Mouse (Mus musculus) central nervous system, embryonic 14 days (tissue): ENCODE data around the gene Ptch2. TPM values are rescaled to one million over a fixed set of nuclear protein-coding genes. Genes with fewer than 3 reads are reported as not detected.

Experiments
- polyA plus RNA-seq: library from polyadenylated mRNA; depleted of rRNA; stranded (reverse); fragments of >200 nt; gene quantifications from 2 replicates; pipeline ENCODE4 v1.2.3, GENCODE M21; 2012; rRNA removed

Gene Ptch2
- polyA plus RNA-seq: 9.2 and 13.2 TPM in 2 replicates

DNA sequence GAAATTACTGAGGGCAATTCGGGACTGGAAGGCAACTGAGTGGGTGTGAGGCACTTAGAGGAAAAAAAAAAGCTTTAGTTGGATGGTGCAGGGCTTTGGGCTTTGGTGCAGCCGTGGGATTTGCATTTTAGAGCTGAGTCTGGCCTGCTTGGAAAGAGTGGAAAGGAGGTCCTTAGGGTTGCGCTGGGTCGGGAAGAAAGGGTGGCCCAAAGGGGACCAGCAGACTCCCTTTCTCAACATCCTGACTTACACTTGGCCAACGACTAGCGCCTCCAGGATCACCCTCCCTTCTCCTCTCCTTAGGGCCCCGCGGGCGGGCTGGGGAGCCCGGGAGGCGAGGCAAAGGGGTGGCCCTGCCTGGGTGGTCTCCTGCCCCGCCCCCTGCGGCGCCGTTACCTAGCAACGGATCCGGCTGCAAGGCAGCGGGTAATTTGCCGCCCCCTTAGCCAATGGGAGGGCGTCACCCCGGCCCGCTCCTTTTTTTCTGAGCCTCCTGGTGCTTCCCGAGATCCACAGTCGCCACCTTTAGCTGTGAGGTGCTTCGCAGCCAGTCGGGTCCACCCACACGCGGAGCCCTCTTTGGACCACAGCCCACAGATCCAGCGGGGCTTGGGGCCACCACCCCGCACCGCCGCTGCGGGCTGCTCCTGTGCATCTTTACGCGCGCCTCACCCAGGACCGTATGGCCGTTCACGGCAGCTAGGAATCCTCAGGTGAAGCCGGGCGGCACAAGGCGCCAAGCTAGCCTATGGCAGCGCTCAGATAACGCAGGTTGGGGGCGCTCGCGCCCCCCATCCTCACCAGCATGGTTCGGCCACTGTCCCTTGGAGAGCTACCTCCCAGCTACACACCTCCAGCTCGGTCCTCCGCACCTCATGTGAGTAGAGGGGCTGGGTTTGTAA is at the start of gene Ptch2:
Gene Ptch2 (plus strand): TSS at position 525 of the 902 bp plus-strand sequence.

DNA sequence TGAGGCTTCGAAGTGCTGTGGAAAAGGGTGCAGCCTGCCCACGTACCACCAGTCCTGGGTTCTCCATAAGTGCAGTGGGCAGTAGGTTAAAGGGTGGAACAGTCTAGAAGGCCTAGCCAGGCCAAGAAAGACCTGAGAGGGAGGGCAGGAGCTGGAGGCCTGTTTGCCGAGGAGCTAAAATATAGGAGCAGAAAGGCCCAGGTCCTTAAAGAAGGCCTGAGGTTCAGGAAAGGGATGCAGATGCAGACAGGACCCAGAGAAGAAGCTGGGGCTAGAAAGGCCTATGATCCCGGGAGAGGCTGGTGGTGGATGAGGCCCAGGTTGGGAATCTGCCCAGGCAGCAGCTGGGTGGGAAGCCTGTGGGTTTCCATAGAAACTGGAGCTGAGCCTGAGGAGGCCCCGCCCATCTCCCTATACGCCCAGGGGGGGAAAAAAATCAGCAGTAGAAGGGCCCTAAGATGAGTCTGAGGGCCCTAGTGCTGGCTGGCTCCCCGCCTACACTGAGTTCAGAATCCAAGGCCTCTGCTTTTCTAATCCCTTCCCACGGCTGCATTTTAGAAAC is 29.6 kb downstream of the Ptch2 start, which contains the start of gene Btbd19:
Gene Btbd19 (minus strand): TSS at position 378 of the 562 bp plus-strand sequence.

GRCm38 (mm10) chr4:117126675-117127290 is 30.9 kb downstream of the Ptch2 start, which contains the start of gene Tctex1d4:
Gene Tctex1d4, plus strand, starts transcription at chr4:117126794.

DNA sequence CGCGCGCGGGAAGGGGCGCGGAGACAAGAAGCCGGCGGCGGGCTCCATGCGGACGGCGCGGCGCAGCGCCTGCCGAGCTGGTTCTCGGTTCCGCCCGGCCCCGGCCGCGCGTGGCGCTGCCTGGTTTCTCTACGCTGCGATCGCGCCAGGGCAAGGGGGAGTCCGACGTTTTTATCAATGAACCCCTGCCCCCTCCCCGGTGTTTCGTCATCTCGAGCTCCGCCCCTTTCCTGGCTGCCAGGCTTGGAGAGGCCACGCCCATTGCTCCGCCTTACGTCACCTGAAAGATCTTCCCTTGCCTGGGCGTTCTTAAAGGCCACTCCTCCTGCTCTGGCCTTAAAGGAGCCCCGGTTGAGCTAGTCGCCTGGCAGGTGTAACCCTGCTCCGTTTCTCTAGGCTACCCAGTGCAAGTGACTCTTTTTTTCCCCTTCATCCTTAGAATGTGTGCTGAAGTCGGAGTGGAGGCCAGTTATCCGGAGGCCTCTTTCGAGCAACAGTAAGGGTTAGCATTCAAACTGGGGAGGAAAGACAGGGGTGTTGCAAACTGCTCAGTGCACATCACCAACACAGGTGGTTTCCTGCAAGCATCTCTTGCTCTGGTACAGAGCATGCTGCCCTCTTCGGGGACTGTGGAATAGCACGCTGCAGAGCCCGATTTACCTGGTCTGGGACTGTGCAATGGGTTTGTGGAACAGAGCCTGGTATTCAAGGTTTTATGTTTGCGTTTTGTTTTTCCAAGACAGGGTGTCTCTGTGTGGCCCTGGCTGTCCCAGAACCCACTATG is 38.1 kb downstream of the Ptch2 start, which contains the start of gene Plk3:
Gene Plk3 (minus strand): TSS at position 147 of the 784 bp plus-strand sequence.

GRCm38 (mm10) chr4:117155792-117156355 is 60.0 kb downstream of the Ptch2 start, which contains the start of gene Rps8:
Gene Rps8, minus strand, starts transcription at chr4:117156243.

Other genes with a start within 250 kb of the Ptch2 start
- gene Zswim5, start 218.7 kb upstream of the Ptch2 start, polyA plus RNA-seq: 22.0 and 27.1 TPM in 2 replicates
- gene Urod, start 101.7 kb upstream of the Ptch2 start, polyA plus RNA-seq: 59.3 and 62.9 TPM in 2 replicates
- 51.7 and 57.8 TPM in 2 replicates for gene Hectd3, start 100.8 kb upstream of the Ptch2 start, polyA plus RNA-seq
- gene Eif2b3, start 76.7 kb upstream of the Ptch2 start, polyA plus RNA-seq: 31.6 and 32.5 TPM in 2 replicates
- 7.2 and 9.3 TPM in 2 replicates for gene Btbd19, start 29.6 kb downstream of the Ptch2 start, polyA plus RNA-seq
- gene Tctex1d4, start 30.7 kb downstream of the Ptch2 start, polyA plus RNA-seq: 0.45 and 0.58 TPM in 2 replicates
- 16.9 and 18.0 TPM in 2 replicates for gene Plk3, start 37.9 kb downstream of the Ptch2 start, polyA plus RNA-seq
- 1,168 and 1,206 TPM in 2 replicates for gene Rps8, start 60.2 kb downstream of the Ptch2 start, polyA plus RNA-seq
- 21.5 and 30.5 TPM in 2 replicates for gene Kif2c, start 86.6 kb downstream of the Ptch2 start, polyA plus RNA-seq
- gene Tmem53, start 155.9 kb downstream of the Ptch2 start, polyA plus RNA-seq: 5.0 and 6.8 TPM in 2 replicates
- 1.2 and 1.3 TPM in 2 replicates for gene Armh1, start 156.1 kb downstream of the Ptch2 start, polyA plus RNA-seq